Mouse (Mus musculus): ENCODE results near the gene Arhgap27. TPM values are rescaled to one million over a fixed set of nuclear protein-coding genes. Genes with fewer than 3 reads are reported as not detected.
"Not testable (repeated sequence)": the region's sequence is repeated elsewhere in the genome, so short reads cannot be mapped to it uniquely, and the experiment has no call there.

The Arhgap27 gene
- 1.5 and 2.3 TPM in 2 replicates for polyA plus RNA-seq (2014; fragmentation: Nextera tagmentation; extraction: Ambion mirVana)

DNA sequence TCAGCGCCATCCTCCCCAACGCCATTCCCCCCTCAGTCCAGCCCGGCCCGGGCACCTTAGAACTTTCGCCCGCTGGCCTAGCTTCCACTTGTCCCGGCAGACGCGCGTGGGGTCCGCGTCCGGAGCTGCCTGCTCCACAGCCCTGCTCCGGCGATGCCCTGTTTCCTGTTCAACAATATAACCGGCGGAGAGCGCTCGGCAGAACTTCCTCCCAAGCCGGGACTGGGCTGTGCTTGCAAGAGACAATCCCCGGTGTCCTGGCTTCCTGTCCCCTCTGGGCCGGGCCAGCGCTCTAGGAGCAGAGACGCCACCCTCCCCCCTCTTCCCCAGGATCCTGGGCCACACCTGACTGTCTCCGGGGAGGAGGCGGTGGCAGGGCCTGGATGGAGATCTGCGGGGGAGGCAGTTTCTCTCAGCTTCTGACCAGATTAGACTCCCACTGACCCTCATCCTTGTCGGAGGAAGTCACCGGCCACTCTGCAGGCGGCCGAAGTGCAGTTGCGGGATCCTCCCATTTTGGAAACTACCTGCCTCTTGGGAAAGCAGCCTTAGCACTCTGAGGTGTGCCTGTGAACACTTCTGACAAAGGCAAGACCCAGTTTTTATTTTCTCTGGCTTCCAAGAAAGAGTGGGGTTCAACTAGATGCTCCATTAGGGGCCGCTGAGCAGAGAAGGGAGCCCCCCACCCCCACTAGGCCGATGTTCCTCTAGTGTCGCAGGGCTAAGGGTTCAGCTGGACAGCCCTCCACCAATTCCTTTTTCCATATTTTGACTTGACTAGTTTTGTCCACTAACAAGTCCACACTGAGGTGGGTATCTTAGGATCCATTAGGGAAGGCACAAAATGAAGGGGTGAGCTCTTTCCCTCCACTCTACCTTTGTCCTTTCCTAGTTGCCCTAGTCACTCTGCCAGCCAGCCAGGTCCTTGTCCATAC is at the start of gene Arhgap27:
Arhgap27 (minus strand) TSS at position 479 of the 935 bp plus-strand sequence.
- H3K9ac ChIP-seq (ENCODE audit: low read length), result peak within 1 kb of the TSS; percentile 40; the same call in 1 of the 2 replicates
- 2% methylated on average over 35 of the region's 35 CpGs for WGBS
- peak within 1 kb of the TSS; percentile 51 for H3K4me2 ChIP-seq (ENCODE audit: low read length)
- no peak for ATAC-seq
- no peak for DNase-seq (ENCODE audit: low spot score)
- H3K4me3 ChIP-seq (ENCODE audit: low read depth, low read length), result peak within 1 kb of the TSS; percentile 23
- peak within 1 kb of the TSS; percentile 44; the same call in 1 of the 2 replicates for H3K27ac ChIP-seq (ENCODE audit: low read depth, low read length)
- peaks cover 22% of the 10 kb centered on the region; the same call in 1 of the 2 replicates for H3K36me3 ChIP-seq (ENCODE audit: control insufficient read depth, insufficient read depth, low read length)
- H3K27me3 ChIP-seq (replicated peaks; ENCODE audit: control insufficient read depth, insufficient read depth, low read length), result peaks cover 61% of the 10 kb centered on the region
- H3K4me1 ChIP-seq (ENCODE audit: control insufficient read depth, insufficient read depth, low read length), result peaks cover 9% of the 10 kb centered on the region
- H3K9me3 ChIP-seq (replicated peaks; ENCODE audit: control insufficient read depth, low read length), result no peaks in the 10 kb centered on the region

DNA sequence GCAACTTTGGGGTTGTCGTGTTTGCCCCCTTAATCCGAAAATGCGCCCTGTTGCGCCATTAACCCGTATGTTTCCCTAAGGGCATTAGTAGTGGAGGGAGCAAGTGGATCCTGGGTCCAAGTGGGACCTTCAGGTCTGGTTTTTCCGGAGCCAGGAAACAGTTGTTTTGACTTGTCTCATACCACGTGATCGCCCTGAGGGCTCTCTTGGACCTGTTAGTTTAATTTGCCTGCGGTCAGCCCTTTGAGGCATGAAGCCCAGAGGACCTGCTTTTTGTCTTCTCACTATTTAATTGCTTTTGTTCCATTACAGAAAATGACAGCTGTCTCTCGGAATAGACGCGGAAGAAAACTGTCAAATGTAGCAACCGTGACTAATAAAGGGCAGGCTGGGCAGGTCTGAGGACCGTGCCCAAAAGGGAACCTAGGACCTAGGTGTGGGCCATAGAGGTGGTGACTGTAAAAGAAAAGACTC is 49.5 kb upstream of the Arhgap27 start:
- WGBS, result 3% methylated on average over 14 of the region's 14 CpGs
- Histone ChIP-seq H3K36me3 (ENCODE audit: control insufficient read depth, insufficient read depth, low read length) (no peaks in the 10 kb centered on the region), H3K27ac (ENCODE audit: low read depth, low read length) (0 out of 2 replicates have a peak overlapping the region, but pooled peaks have one; percentile 54), H3K4me2 (ENCODE audit: low read length) (peak overlapping the region; percentile 89), H3K9me3 (replicated peaks; ENCODE audit: control insufficient read depth, low read length) (no peaks in the 10 kb centered on the region), H3K4me3 (ENCODE audit: low read depth, low read length) (peak overlapping the region; percentile 82), H3K9ac (ENCODE audit: low read length) (peak overlapping the region; percentile 85), H3K27me3 (replicated peaks; ENCODE audit: control insufficient read depth, insufficient read depth, low read length) (no peaks in the 10 kb centered on the region), H3K4me1 (ENCODE audit: control insufficient read depth, insufficient read depth, low read length) (0 out of 2 replicates have a peak, but pooled peaks cover 6% of the 10 kb centered on the region)
- ATAC-seq, result peak; percentile 44; the same call in 1 of the 2 replicates
- no peak for DNase-seq (ENCODE audit: low spot score)

- Histone ChIP-seq H3K27me3 (replicated peaks; ENCODE audit: control insufficient read depth, insufficient read depth, low read length) (no peaks in the 10 kb centered on the region), H3K36me3 (ENCODE audit: control insufficient read depth, insufficient read depth, low read length) (no peaks in the 10 kb centered on the region), H3K9ac (ENCODE audit: low read length) (peak within 1 kb of the TSS; percentile 85), H3K9me3 (replicated peaks; ENCODE audit: control insufficient read depth, low read length) (no peaks in the 10 kb centered on the region), H3K4me2 (ENCODE audit: low read length) (peak within 1 kb of the TSS; percentile 89), H3K4me1 (ENCODE audit: control insufficient read depth, insufficient read depth, low read length) (0 out of 2 replicates have a peak, but pooled peaks cover 6% of the 10 kb centered on the region), H3K27ac (ENCODE audit: low read depth, low read length) (peak within 1 kb of the TSS; percentile 54; the same call in 1 of the 2 replicates), H3K4me3 (ENCODE audit: low read depth, low read length) (peak within 1 kb of the TSS; percentile 82)
- peak; percentile 99 for ATAC-seq
- WGBS, result under 1% methylated on average over 55 of the region's 67 CpGs
- peak; percentile 98 for DNase-seq (ENCODE audit: low spot score)
These were observed 48.8 kb upstream of the Arhgap27 start, which contains the start of gene Plekhm1 for GRCm38 (mm10) chr11:103411981-103412949. Plekhm1 (minus strand) TSS chr11:103412687.

DNA sequence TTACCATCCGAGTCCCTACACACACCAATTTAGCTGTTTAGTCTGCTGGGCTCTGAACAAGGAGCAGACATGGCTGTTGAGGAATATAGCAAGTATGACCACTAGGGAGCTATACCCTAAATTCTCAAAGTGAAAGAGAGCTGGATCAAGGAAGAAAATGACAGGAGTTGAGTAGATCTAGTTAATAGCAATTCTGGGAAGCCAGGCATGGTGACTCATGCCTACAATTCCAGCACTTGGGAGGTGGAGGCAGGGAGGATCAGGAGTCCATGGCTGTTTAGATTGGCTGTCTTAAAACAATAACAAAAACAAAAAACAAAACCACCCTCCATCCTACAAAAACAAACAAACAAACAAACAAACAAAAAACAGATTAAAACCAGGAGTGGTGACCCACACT is 47.8 kb upstream of the Arhgap27 start:
- DNase-seq (ENCODE audit: low spot score), result no peak

DNA sequence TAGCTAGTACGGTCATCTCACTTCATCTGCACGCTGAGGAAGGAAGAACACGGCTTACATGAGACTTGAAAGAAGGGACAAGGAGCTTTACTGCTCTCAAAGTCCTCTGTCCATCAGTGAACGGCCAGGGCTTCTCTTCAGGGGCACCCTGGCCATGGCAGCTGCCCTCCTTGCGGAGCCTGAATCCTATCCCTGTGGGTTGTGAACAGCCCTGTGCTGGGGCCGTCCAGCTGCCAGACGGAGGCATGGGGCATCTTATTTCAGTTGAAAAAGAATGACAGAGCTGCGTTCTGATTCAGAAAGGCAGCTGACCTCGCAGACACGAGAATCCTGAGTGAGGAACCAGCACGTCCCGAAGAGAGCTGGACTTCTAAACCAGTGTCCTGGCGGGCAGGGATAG is 45.4 kb upstream of the Arhgap27 start:
- DNase-seq (ENCODE audit: low spot score), result no peak
- no peak for ATAC-seq
- Histone ChIP-seq H3K4me3 (ENCODE audit: low read depth, low read length) (no peak overlapping the region), H3K9me3 (replicated peaks; ENCODE audit: control insufficient read depth, low read length) (no peaks in the 10 kb centered on the region), H3K4me2 (ENCODE audit: low read length) (no peak overlapping the region), H3K27ac (ENCODE audit: low read depth, low read length) (no peak overlapping the region), H3K4me1 (ENCODE audit: control insufficient read depth, insufficient read depth, low read length) (0 out of 2 replicates have a peak, but pooled peaks cover 6% of the 10 kb centered on the region), H3K36me3 (ENCODE audit: control insufficient read depth, insufficient read depth, low read length) (0 out of 2 replicates have a peak, but pooled peaks cover 11% of the 10 kb centered on the region), H3K9ac (ENCODE audit: low read length) (no peak overlapping the region), H3K27me3 (replicated peaks; ENCODE audit: control insufficient read depth, insufficient read depth, low read length) (no peaks in the 10 kb centered on the region)
- 92% methylated on average over 13 of the region's 13 CpGs for WGBS

More for the DNA sequence above, 47.8 kb upstream of the Arhgap27 start:
- ATAC-seq, result no peak
- Histone ChIP-seq H3K27me3 (replicated peaks; ENCODE audit: control insufficient read depth, insufficient read depth, low read length) (no peaks in the 10 kb centered on the region), H3K27ac (ENCODE audit: low read depth, low read length) (no peak overlapping the region), H3K9ac (ENCODE audit: low read length) (no peak overlapping the region), H3K9me3 (replicated peaks; ENCODE audit: control insufficient read depth, low read length) (no peaks in the 10 kb centered on the region), H3K4me3 (ENCODE audit: low read depth, low read length) (no peak overlapping the region), H3K36me3 (ENCODE audit: control insufficient read depth, insufficient read depth, low read length) (0 out of 2 replicates have a peak, but pooled peaks cover 3% of the 10 kb centered on the region), H3K4me2 (ENCODE audit: low read length) (peak overlapping the region; percentile 89), H3K4me1 (ENCODE audit: control insufficient read depth, insufficient read depth, low read length) (0 out of 2 replicates have a peak, but pooled peaks cover 6% of the 10 kb centered on the region)
- WGBS, result 97% methylated on average over 1 of the region's 1 CpGs

DNA sequence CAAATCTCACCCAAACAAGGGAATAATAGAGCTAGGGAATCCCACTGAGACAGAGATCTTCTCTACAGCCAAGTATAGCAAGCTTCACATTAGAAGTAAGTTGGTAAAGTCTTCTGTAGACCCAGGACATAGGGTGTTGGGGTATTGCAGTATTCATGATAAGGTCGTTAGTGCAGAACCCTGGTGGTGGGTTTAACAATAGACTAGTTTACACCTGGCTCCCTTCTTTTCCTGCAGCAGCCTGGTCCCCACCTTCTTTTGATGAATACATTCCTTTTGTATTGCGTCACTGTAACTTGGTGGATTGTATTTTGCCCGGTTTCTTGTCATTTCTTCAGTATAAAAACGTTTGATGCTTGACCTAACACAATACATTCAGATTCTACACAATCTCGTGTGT is 43.6 kb upstream of the Arhgap27 start:
- not testable (repeated sequence) for H3K27me3 ChIP-seq (replicated peaks; ENCODE audit: control insufficient read depth, insufficient read depth, low read length); H3K4me2 ChIP-seq (ENCODE audit: low read length); ATAC-seq; H3K4me3 ChIP-seq (ENCODE audit: low read depth, low read length); DNase-seq (ENCODE audit: low spot score); H3K9me3 ChIP-seq (replicated peaks; ENCODE audit: control insufficient read depth, low read length); H3K27ac ChIP-seq (ENCODE audit: low read depth, low read length); H3K4me1 ChIP-seq (ENCODE audit: control insufficient read depth, insufficient read depth, low read length); H3K9ac ChIP-seq (ENCODE audit: low read length)
- H3K36me3 ChIP-seq (ENCODE audit: control insufficient read depth, insufficient read depth, low read length), result peaks cover 22% of the 10 kb centered on the region; the same call in 1 of the 2 replicates
- WGBS, result 35% methylated on average over 5 of the region's 5 CpGs

- peaks cover 22% of the 10 kb centered on the region; the same call in 1 of the 2 replicates for H3K36me3 ChIP-seq (ENCODE audit: control insufficient read depth, insufficient read depth, low read length)
- 0 out of 2 replicates have a peak, but pooled peaks cover under 1% of the 10 kb centered on the region for H3K4me1 ChIP-seq (ENCODE audit: control insufficient read depth, insufficient read depth, low read length)
- H3K27ac ChIP-seq (ENCODE audit: low read depth, low read length), result no peak overlapping the region
- no peak overlapping the region for H3K9ac ChIP-seq (ENCODE audit: low read length)
- DNase-seq (ENCODE audit: low spot score), result no peak
- no peak for ATAC-seq
- 75% methylated on average over 7 of the region's 7 CpGs for WGBS
- H3K4me2 ChIP-seq (ENCODE audit: low read length), result no peak overlapping the region
- H3K4me3 ChIP-seq (ENCODE audit: low read depth, low read length), result no peak overlapping the region
- H3K9me3 ChIP-seq (replicated peaks; ENCODE audit: control insufficient read depth, low read length), result no peaks in the 10 kb centered on the region
- no peaks in the 10 kb centered on the region for H3K27me3 ChIP-seq (replicated peaks; ENCODE audit: control insufficient read depth, insufficient read depth, low read length)
These were observed 43.1 kb upstream of the Arhgap27 start for GRCm38 (mm10) chr11:103406551-103406950.

- H3K4me1 ChIP-seq (ENCODE audit: control insufficient read depth, insufficient read depth, low read length), result no peaks in the 10 kb centered on the region
- no peak for ATAC-seq
- 90% methylated on average over 1 of the region's 1 CpGs for WGBS
These were observed 42.3 kb upstream of the Arhgap27 start for GRCm38 (mm10) chr11:103405814-103406213.

More at GRCm38 (mm10) chr11:103405814-103406213, 42.3 kb upstream of the Arhgap27 start:
- Histone ChIP-seq H3K4me2 (ENCODE audit: low read length) (no peak overlapping the region), H3K36me3 (ENCODE audit: control insufficient read depth, insufficient read depth, low read length) (peaks cover 22% of the 10 kb centered on the region; the same call in 1 of the 2 replicates), H3K27me3 (replicated peaks; ENCODE audit: control insufficient read depth, insufficient read depth, low read length) (no peaks in the 10 kb centered on the region), H3K9ac (ENCODE audit: low read length) (no peak overlapping the region), H3K4me3 (ENCODE audit: low read depth, low read length) (no peak overlapping the region), H3K9me3 (replicated peaks; ENCODE audit: control insufficient read depth, low read length) (no peaks in the 10 kb centered on the region), H3K27ac (ENCODE audit: low read depth, low read length) (no peak overlapping the region)
- no peak for DNase-seq (ENCODE audit: low spot score)
